Mouse (Mus musculus) MEL-GATA-1-ER (cell line): ENCODE results near the gene Cpt1a.

ENCODE experiments used
- DNase-seq: peaks from one replicate; pipeline ENCODE4 v3.0.0-alpha.2; 2012; ENCODE audit warnings: low read depth; ENCODE audit errors: extremely low read depth

Cpt1a gene

GRCm38 (mm10) chr19:3424214-3424613 is 102.1 kb downstream of the Cpt1a start:
- no peak for DNase-seq

GRCm38 (mm10) chr19:3428057-3428830 is 106.1 kb downstream of the Cpt1a start:
- no peak for DNase-seq

GRCm38 (mm10) chr19:3429156-3429816 is 107.2 kb downstream of the Cpt1a start:
- DNase-seq = no peak

GRCm38 (mm10) chr19:3431066-3431465 is 108.9 kb downstream of the Cpt1a start:
- DNase-seq = no peak

- no peak for DNase-seq
Observed at GRCm38 (mm10) chr19:3431969-3432368, 109.8 kb downstream of the Cpt1a start.

- DNase-seq = no peak
Observed at GRCm38 (mm10) chr19:3434124-3434523, 112.0 kb downstream of the Cpt1a start.

GRCm38 (mm10) chr19:3434641-3435040 is 112.5 kb downstream of the Cpt1a start:
- no peak for DNase-seq
